Mouse (Mus musculus) limb, embryonic 11.5 days (tissue): Measurements from ENCODE around the gene Tef. TPM values are rescaled to one million over a fixed set of nuclear protein-coding genes. Genes with fewer than 3 reads are reported as not detected.
A peak's percentile ranks its signal among the peaks of the same experiment; 100 is the strongest.

Experiments used
- ATAC-seq: fragments of 200-750 bp; cut with Nextera tagmentation; 2 replicates; pipeline ENCODE4 v1.8.0; 2017; ENCODE audit warnings: low read depth; ENCODE audit not compliant: insufficient number of reproducible peaks, low FRiP score, low TSS enrichment
- DNase-seq: peaks from one replicate; pipeline ENCODE4 v3.0.0-alpha.2; 2015; ENCODE audit warnings: low spot score
- H3K27ac ChIP-seq: fragments of 300-500 bp; sonication (generic); replicated peaks from 2 replicates; pipeline ENCODE4 v1.5.1; 2014; ENCODE audit warnings: low read depth, mild to moderate bottlenecking, low read length
- H3K27me3 ChIP-seq: fragments of 300-500 bp; sonication (generic); 2 replicates; pipeline ENCODE4 v1.6.1; 2014; ENCODE audit warnings: mild to moderate bottlenecking, low read length, mixed read lengths; ENCODE audit not compliant: control insufficient read depth, insufficient read depth
- H3K36me3 ChIP-seq: fragments of 300-500 bp; sonication (generic); 2 replicates; pipeline ENCODE4 v1.6.1; 2014; ENCODE audit warnings: mild to moderate bottlenecking, low read length, moderate library complexity, mixed read lengths; ENCODE audit not compliant: control insufficient read depth, insufficient read depth
- H3K4me1 ChIP-seq: fragments of 300-500 bp; sonication (generic); 2 replicates; pipeline ENCODE4 v1.6.1; 2014; ENCODE audit warnings: low read length, mixed read lengths; ENCODE audit not compliant: control insufficient read depth, insufficient read depth
- H3K4me2 ChIP-seq: fragments of 300-500 bp; sonication (generic); 2 replicates; pipeline ENCODE4 v1.6.1; 2014; ENCODE audit warnings: low read depth, mild to moderate bottlenecking, moderate library complexity; ENCODE audit not compliant: severe bottlenecking
- H3K4me3 ChIP-seq: fragments of 300-500 bp; sonication (generic); 2 replicates; pipeline ENCODE4 v1.5.1; 2014; ENCODE audit warnings: low read depth, low read length
- H3K9ac ChIP-seq: fragments of 300-500 bp; sonication (generic); 2 replicates; pipeline ENCODE4 v1.6.1; 2014; ENCODE audit warnings: mild to moderate bottlenecking, low read length
- H3K9me3 ChIP-seq: fragments of 300-500 bp; sonication (generic); 2 replicates; pipeline ENCODE4 v1.6.1; 2016; ENCODE audit warnings: low read length; ENCODE audit not compliant: control insufficient read depth
- WGBS: fragments of 180-500 bp; shearing (Covaris S2); extraction: QIAGEN DNeasy Blood & Tissue Kit; methylation state at CpG from one replicate; pipeline ENCODE4 v1.1.7; 2014; 5-methylcytosine and 5-hydroxymethylcytosine counted together
- polyA plus RNA-seq: library from polyadenylated mRNA; unstranded; fragments of >200 nt; fragmentation: Nextera tagmentation; extraction: Ambion mirVana; gene quantifications from 2 replicates; pipeline ENCODE4 v1.2.1, GENCODE M21; 2014

Gene Tef
- polyA plus RNA-seq, 1 experiment from 2014 or later, result 14.6 TPM

- no peak for ATAC-seq
- no peak overlapping the region for H3K4me3 ChIP-seq
- no peak for DNase-seq
- no peaks in the 10 kb centered on the region for H3K27me3 ChIP-seq
- no peak overlapping the region for H3K27ac ChIP-seq
- no peak overlapping the region for H3K9ac ChIP-seq
- WGBS, result 32% methylated on average over 1 of the region's 1 CpGs
- no peak overlapping the region for H3K4me2 ChIP-seq
- no peaks in the 10 kb centered on the region for H3K36me3 ChIP-seq
- peaks cover 8% of the 10 kb centered on the region for H3K4me1 ChIP-seq
- no peaks in the 10 kb centered on the region; the same call in 1 of the 2 replicates for H3K9me3 ChIP-seq
These were observed 2.0 kb downstream of the Tef start for GRCm38 (mm10) chr15:81804172-81804571.

GRCm38 (mm10) chr15:81804883-81805282 is 2.7 kb downstream of the Tef start:
- H3K4me3 ChIP-seq, result no peak overlapping the region
- DNase-seq (no peak), ATAC-seq (no peak)
- no peak overlapping the region for H3K9ac ChIP-seq
- 81% methylated on average over 3 of the region's 3 CpGs for WGBS
- H3K4me1 ChIP-seq, result peaks cover 8% of the 10 kb centered on the region
- no peak overlapping the region for H3K4me2 ChIP-seq
- no peaks in the 10 kb centered on the region; the same call in 1 of the 2 replicates for H3K9me3 ChIP-seq
- H3K27me3 ChIP-seq, result no peaks in the 10 kb centered on the region
- no peaks in the 10 kb centered on the region for H3K36me3 ChIP-seq
- no peak overlapping the region for H3K27ac ChIP-seq

GRCm38 (mm10) chr15:81805624-81806023 is 3.4 kb downstream of the Tef start:
- Histone ChIP-seq H3K27ac (no peak overlapping the region), H3K4me1 (peaks cover 8% of the 10 kb centered on the region), H3K27me3 (no peaks in the 10 kb centered on the region), H3K4me2 (no peak overlapping the region), H3K9me3 (no peaks in the 10 kb centered on the region; the same call in 1 of the 2 replicates), H3K9ac (no peak overlapping the region), H3K4me3 (no peak overlapping the region), H3K36me3 (no peaks in the 10 kb centered on the region)
- ATAC-seq (no peak), DNase-seq (no peak)
- 78% methylated on average over 6 of the region's 6 CpGs for WGBS

- ATAC-seq (no peak), DNase-seq (no peak)
- H3K4me1 ChIP-seq, result peaks cover 8% of the 10 kb centered on the region
- no peaks in the 10 kb centered on the region; the same call in 1 of the 2 replicates for H3K9me3 ChIP-seq
- H3K4me2 ChIP-seq, result no peak overlapping the region
- no peak overlapping the region for H3K27ac ChIP-seq
- H3K9ac ChIP-seq, result no peak overlapping the region
- no peaks in the 10 kb centered on the region for H3K27me3 ChIP-seq
- no peaks in the 10 kb centered on the region for H3K36me3 ChIP-seq
- no peak overlapping the region for H3K4me3 ChIP-seq
- WGBS, result 81% methylated on average over 4 of the region's 4 CpGs
These were observed 4.6 kb downstream of the Tef start for GRCm38 (mm10) chr15:81806621-81807404.

- no peak overlapping the region for H3K9ac ChIP-seq
- no peaks in the 10 kb centered on the region for H3K27me3 ChIP-seq
- WGBS, result 74% methylated on average over 2 of the region's 2 CpGs
- H3K36me3 ChIP-seq, result no peaks in the 10 kb centered on the region
- no peaks in the 10 kb centered on the region for H3K9me3 ChIP-seq
- no peak overlapping the region for H3K27ac ChIP-seq
- DNase-seq, result no peak
- H3K4me2 ChIP-seq, result no peak overlapping the region
- 0 out of 2 replicates have a peak, but pooled peaks cover 6% of the 10 kb centered on the region for H3K4me1 ChIP-seq
- H3K4me3 ChIP-seq, result no peak overlapping the region
- no peak for ATAC-seq
These were observed 6.6 kb downstream of the Tef start for GRCm38 (mm10) chr15:81808799-81809198.

GRCm38 (mm10) chr15:81809550-81809949 is 7.3 kb downstream of the Tef start:
- DNase-seq (no peak), ATAC-seq (no peak)
- no peaks in the 10 kb centered on the region for H3K9me3 ChIP-seq
- no peak overlapping the region; the same call in 1 of the 2 replicates for H3K9ac ChIP-seq
- H3K36me3 ChIP-seq, result no peaks in the 10 kb centered on the region
- peak overlapping the region; percentile 81; the same call in 1 of the 2 replicates for H3K4me2 ChIP-seq
- 62% methylated on average over 1 of the region's 1 CpGs for WGBS
- H3K27me3 ChIP-seq, result no peaks in the 10 kb centered on the region
- no peak overlapping the region for H3K27ac ChIP-seq
- 0 out of 2 replicates have a peak, but pooled peaks cover 6% of the 10 kb centered on the region for H3K4me1 ChIP-seq
- no peak overlapping the region; the same call in 1 of the 2 replicates for H3K4me3 ChIP-seq

- ATAC-seq, result no peak
These were observed 7.9 kb downstream of the Tef start for GRCm38 (mm10) chr15:81810150-81810549.

GRCm38 (mm10) chr15:81810671-81811598 is 8.7 kb downstream of the Tef start:
- Histone ChIP-seq H3K9ac (peak overlapping the region; percentile 72), H3K4me1 (0 out of 2 replicates have a peak, but pooled peaks cover 6% of the 10 kb centered on the region), H3K4me3 (peak overlapping the region; percentile 75), H3K4me2 (peak overlapping the region; percentile 81), H3K27me3 (no peaks in the 10 kb centered on the region), H3K9me3 (no peaks in the 10 kb centered on the region), H3K27ac (peak overlapping the region; percentile 8; the same call in 1 of the 2 replicates), H3K36me3 (0 out of 2 replicates have a peak, but pooled peaks cover 2% of the 10 kb centered on the region)
- peak; percentile 99 for ATAC-seq
- DNase-seq, result peak; percentile 99
- WGBS, result under 1% methylated on average over 88 of the region's 89 CpGs

More at GRCm38 (mm10) chr15:81810150-81810549, 7.9 kb downstream of the Tef start:
- Histone ChIP-seq H3K4me3 (peak overlapping the region; percentile 75), H3K4me1 (0 out of 2 replicates have a peak, but pooled peaks cover 6% of the 10 kb centered on the region), H3K9ac (peak overlapping the region; percentile 38), H3K36me3 (no peaks in the 10 kb centered on the region), H3K9me3 (no peaks in the 10 kb centered on the region), H3K27me3 (no peaks in the 10 kb centered on the region), H3K27ac (peak overlapping the region; percentile 8; the same call in 1 of the 2 replicates), H3K4me2 (peak overlapping the region; percentile 81)
- 1% methylated on average over 10 of the region's 10 CpGs for WGBS
- DNase-seq, result peak; percentile 58
